Mouse (Mus musculus): Measurements from ENCODE around the gene Slc25a24. TPM values are rescaled to one million over a fixed set of nuclear protein-coding genes. Genes with fewer than 3 reads are reported as not detected.

Slc25a24 gene
- polyA plus RNA-seq (2015; fragmentation: Nextera tagmentation; extraction: Ambion mirVana), result 21.0 and 22.8 TPM in 2 replicates

- Histone ChIP-seq H3K4me3 (ENCODE audit: low read length) (peak within 1 kb of the TSS; percentile 88), H3K36me3 (ENCODE audit: insufficient read depth, low read length) (peaks cover 4% of the 10 kb centered on the region; the same call in 1 of the 2 replicates), H3K4me2 (replicated peaks; ENCODE audit: low read depth, low read length) (peak within 1 kb of the TSS; percentile 60), H3K4me1 (ENCODE audit: insufficient read depth, low read length) (peaks cover 14% of the 10 kb centered on the region), H3K9ac (replicated peaks; ENCODE audit: low read length) (peak within 1 kb of the TSS; percentile 94), H3K27me3 (ENCODE audit: insufficient read depth, low read length) (no peaks in the 10 kb centered on the region), H3K9me3 (ENCODE audit: low read length) (no peaks in the 10 kb centered on the region), H3K27ac (ENCODE audit: low read length) (peak within 1 kb of the TSS; percentile 87)
- WGBS, result 1% methylated on average over 38 of the region's 49 CpGs
- ATAC-seq (ENCODE audit: low FRiP score, low TSS enrichment), result peak; percentile 96
Observed at GRCm38 (mm10) chr3:109122641-109123530, at the start of gene Slc25a24. Gene Slc25a24, plus strand, starts transcription at chr3:109123149.

- no peak for ATAC-seq (ENCODE audit: low FRiP score, low TSS enrichment)
- H3K4me1 ChIP-seq (ENCODE audit: insufficient read depth, low read length), result no peaks in the 10 kb centered on the region
- H3K9ac ChIP-seq (replicated peaks; ENCODE audit: low read length), result no peak within 1 kb of the TSS
- WGBS, result 94% methylated on average over 17 of the region's 17 CpGs
- H3K4me2 ChIP-seq (replicated peaks; ENCODE audit: low read depth, low read length), result no peak within 1 kb of the TSS
- H3K27me3 ChIP-seq (ENCODE audit: insufficient read depth, low read length), result no peaks in the 10 kb centered on the region
- no peak within 1 kb of the TSS for H3K27ac ChIP-seq (ENCODE audit: low read length)
- H3K36me3 ChIP-seq (ENCODE audit: insufficient read depth, low read length), result no peaks in the 10 kb centered on the region
- no peaks in the 10 kb centered on the region for H3K9me3 ChIP-seq (ENCODE audit: low read length)
- H3K4me3 ChIP-seq (ENCODE audit: low read length), result no peak within 1 kb of the TSS
Observed at GRCm38 (mm10) chr3:109080169-109080568, 42.8 kb upstream of the Slc25a24 start, which contains the start of gene Slc25a54. Gene Slc25a54, plus strand, starts transcription at chr3:109080469.

DNA sequence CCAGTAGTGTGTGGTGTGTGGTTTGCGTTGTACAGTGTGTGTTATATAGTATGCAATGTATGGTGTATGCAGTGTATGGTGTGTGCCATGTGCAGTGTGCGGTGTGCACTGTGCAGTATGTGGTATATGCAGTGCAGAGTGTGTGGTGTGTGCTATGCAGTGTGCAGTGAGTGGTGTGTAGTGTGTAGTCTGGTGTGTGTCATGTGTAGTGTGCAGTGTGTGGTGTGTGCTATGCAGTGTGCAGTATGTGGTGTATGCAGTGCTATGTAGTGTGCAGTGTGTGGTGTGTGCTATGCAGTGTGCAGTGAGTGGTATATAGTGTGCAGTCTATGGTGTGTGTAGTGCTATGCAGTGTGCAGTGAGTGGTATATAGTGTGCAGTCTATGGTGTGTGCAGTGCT is 38.5 kb upstream of the Slc25a24 start:
- ATAC-seq (ENCODE audit: low FRiP score, low TSS enrichment), result no peak
- H3K36me3 ChIP-seq (ENCODE audit: insufficient read depth, low read length), result no peaks in the 10 kb centered on the region
- H3K27me3 ChIP-seq (ENCODE audit: insufficient read depth, low read length), result no peaks in the 10 kb centered on the region
- H3K9ac ChIP-seq (replicated peaks; ENCODE audit: low read length), result no peak overlapping the region
- WGBS, result 92% methylated on average over 2 of the region's 2 CpGs
- no peak overlapping the region for H3K27ac ChIP-seq (ENCODE audit: low read length)
- no peak overlapping the region for H3K4me2 ChIP-seq (replicated peaks; ENCODE audit: low read depth, low read length)
- H3K9me3 ChIP-seq (ENCODE audit: low read length), result no peaks in the 10 kb centered on the region
- H3K4me3 ChIP-seq (ENCODE audit: low read length), result no peak overlapping the region
- no peaks in the 10 kb centered on the region for H3K4me1 ChIP-seq (ENCODE audit: insufficient read depth, low read length)

DNA sequence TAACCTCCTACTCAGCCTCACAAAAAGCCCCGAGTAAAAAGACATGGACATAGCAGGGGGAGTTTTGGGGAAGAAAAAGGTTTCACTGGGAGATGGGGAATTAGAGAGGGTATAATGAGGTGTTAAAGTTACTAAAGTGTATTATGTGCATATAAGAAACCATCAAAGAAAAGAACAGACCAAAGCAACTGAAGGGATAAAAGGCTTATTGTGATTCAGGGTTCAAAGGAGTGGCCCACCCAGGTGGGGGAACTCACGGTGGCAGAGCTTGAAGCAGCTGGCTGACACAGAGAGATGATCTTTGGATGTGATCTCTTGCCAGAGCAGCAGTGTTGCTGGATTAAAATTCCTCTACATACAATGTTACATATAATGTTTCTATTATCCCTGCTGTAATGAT is 34.5 kb upstream of the Slc25a24 start:
- Histone ChIP-seq H3K4me2 (replicated peaks; ENCODE audit: low read depth, low read length) (no peak overlapping the region), H3K9me3 (ENCODE audit: low read length) (no peaks in the 10 kb centered on the region), H3K27me3 (ENCODE audit: insufficient read depth, low read length) (no peaks in the 10 kb centered on the region), H3K9ac (replicated peaks; ENCODE audit: low read length) (no peak overlapping the region), H3K4me3 (ENCODE audit: low read length) (no peak overlapping the region), H3K36me3 (ENCODE audit: insufficient read depth, low read length) (no peaks in the 10 kb centered on the region), H3K4me1 (ENCODE audit: insufficient read depth, low read length) (no peaks in the 10 kb centered on the region), H3K27ac (ENCODE audit: low read length) (no peak overlapping the region)
- no peak for ATAC-seq (ENCODE audit: low FRiP score, low TSS enrichment)
- 5% methylated on average over 2 of the region's 2 CpGs for WGBS

GRCm38 (mm10) chr3:109104702-109105101 is 18.2 kb upstream of the Slc25a24 start:
- Histone ChIP-seq H3K27ac (ENCODE audit: low read length) (no peak overlapping the region), H3K9ac (replicated peaks; ENCODE audit: low read length) (no peak overlapping the region), H3K36me3 (ENCODE audit: insufficient read depth, low read length) (no peaks in the 10 kb centered on the region), H3K27me3 (ENCODE audit: insufficient read depth, low read length) (no peaks in the 10 kb centered on the region), H3K9me3 (ENCODE audit: low read length) (no peaks in the 10 kb centered on the region), H3K4me1 (ENCODE audit: insufficient read depth, low read length) (no peaks in the 10 kb centered on the region), H3K4me3 (ENCODE audit: low read length) (no peak overlapping the region), H3K4me2 (replicated peaks; ENCODE audit: low read depth, low read length) (no peak overlapping the region)
- no peak for ATAC-seq (ENCODE audit: low FRiP score, low TSS enrichment)
- WGBS, result 28% methylated on average over 8 of the region's 8 CpGs

- no peak for ATAC-seq (ENCODE audit: low FRiP score, low TSS enrichment)
Observed at GRCm38 (mm10) chr3:109117136-109117535, 5.8 kb upstream of the Slc25a24 start.

DNA sequence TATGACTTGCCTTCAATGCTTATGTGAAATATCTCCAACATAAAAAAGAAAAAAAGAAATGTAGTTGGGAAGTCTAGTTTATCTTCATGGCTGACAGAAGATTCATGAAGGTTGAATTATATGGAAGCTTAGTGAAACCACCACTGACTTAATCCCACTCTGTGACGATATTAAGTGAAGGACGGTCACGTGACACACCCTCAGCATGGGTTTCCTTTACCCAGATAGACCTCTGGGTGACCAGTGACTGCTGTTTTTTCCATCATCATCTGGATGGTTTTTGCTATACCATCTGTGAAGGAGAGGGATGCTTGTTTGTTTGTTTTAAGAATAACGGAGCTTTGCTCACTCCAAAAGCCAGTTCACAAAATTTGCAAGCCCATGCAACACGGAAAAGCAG is 3.4 kb upstream of the Slc25a24 start:
- Histone ChIP-seq H3K9me3 (ENCODE audit: low read length) (0 out of 2 replicates have a peak, but pooled peaks cover 3% of the 10 kb centered on the region), H3K27ac (ENCODE audit: low read length) (no peak overlapping the region), H3K36me3 (ENCODE audit: insufficient read depth, low read length) (no peaks in the 10 kb centered on the region), H3K4me2 (replicated peaks; ENCODE audit: low read depth, low read length) (no peak overlapping the region), H3K4me3 (ENCODE audit: low read length) (no peak overlapping the region), H3K27me3 (ENCODE audit: insufficient read depth, low read length) (no peaks in the 10 kb centered on the region), H3K9ac (replicated peaks; ENCODE audit: low read length) (no peak overlapping the region), H3K4me1 (ENCODE audit: insufficient read depth, low read length) (peaks cover 11% of the 10 kb centered on the region)
- no peak for ATAC-seq (ENCODE audit: low FRiP score, low TSS enrichment)
- 80% methylated on average over 5 of the region's 5 CpGs for WGBS

More at GRCm38 (mm10) chr3:109117136-109117535, 5.8 kb upstream of the Slc25a24 start:
- Histone ChIP-seq H3K36me3 (ENCODE audit: insufficient read depth, low read length) (no peaks in the 10 kb centered on the region), H3K27me3 (ENCODE audit: insufficient read depth, low read length) (no peaks in the 10 kb centered on the region), H3K27ac (ENCODE audit: low read length) (no peak overlapping the region), H3K4me3 (ENCODE audit: low read length) (no peak overlapping the region), H3K9ac (replicated peaks; ENCODE audit: low read length) (no peak overlapping the region), H3K9me3 (ENCODE audit: low read length) (peaks cover 9% of the 10 kb centered on the region; the same call in 1 of the 2 replicates), H3K4me2 (replicated peaks; ENCODE audit: low read depth, low read length) (no peak overlapping the region), H3K4me1 (ENCODE audit: insufficient read depth, low read length) (no peaks in the 10 kb centered on the region)

- H3K27ac ChIP-seq (ENCODE audit: low read length), result no peak overlapping the region
- H3K36me3 ChIP-seq (ENCODE audit: insufficient read depth, low read length), result no peaks in the 10 kb centered on the region
- ATAC-seq (ENCODE audit: low FRiP score, low TSS enrichment), result no peak
- 75% methylated on average over 5 of the region's 5 CpGs for WGBS
- no peak overlapping the region for H3K4me2 ChIP-seq (replicated peaks; ENCODE audit: low read depth, low read length)
- H3K4me1 ChIP-seq (ENCODE audit: insufficient read depth, low read length), result peaks cover 11% of the 10 kb centered on the region
- no peak overlapping the region for H3K4me3 ChIP-seq (ENCODE audit: low read length)
- H3K9me3 ChIP-seq (ENCODE audit: low read length), result no peaks in the 10 kb centered on the region
- no peaks in the 10 kb centered on the region for H3K27me3 ChIP-seq (ENCODE audit: insufficient read depth, low read length)
- no peak overlapping the region for H3K9ac ChIP-seq (replicated peaks; ENCODE audit: low read length)
Observed at GRCm38 (mm10) chr3:109119973-109120372, 3.0 kb upstream of the Slc25a24 start.

GRCm38 (mm10) chr3:109123531-109123981 is 607 bp downstream of the Slc25a24 start:
- H3K27me3 ChIP-seq (ENCODE audit: insufficient read depth, low read length), result no peaks in the 10 kb centered on the region
- H3K4me3 ChIP-seq (ENCODE audit: low read length), result peak overlapping the region; percentile 88
- WGBS, result 7% methylated on average over 8 of the region's 8 CpGs
- ATAC-seq (ENCODE audit: low FRiP score, low TSS enrichment), result no peak
- peaks cover 14% of the 10 kb centered on the region for H3K4me1 ChIP-seq (ENCODE audit: insufficient read depth, low read length)
- peaks cover 4% of the 10 kb centered on the region; the same call in 1 of the 2 replicates for H3K36me3 ChIP-seq (ENCODE audit: insufficient read depth, low read length)
- H3K27ac ChIP-seq (ENCODE audit: low read length), result peak overlapping the region; percentile 87
- H3K9ac ChIP-seq (replicated peaks; ENCODE audit: low read length), result peak overlapping the region; percentile 94
- peak overlapping the region; percentile 60 for H3K4me2 ChIP-seq (replicated peaks; ENCODE audit: low read depth, low read length)
- H3K9me3 ChIP-seq (ENCODE audit: low read length), result no peaks in the 10 kb centered on the region

DNA sequence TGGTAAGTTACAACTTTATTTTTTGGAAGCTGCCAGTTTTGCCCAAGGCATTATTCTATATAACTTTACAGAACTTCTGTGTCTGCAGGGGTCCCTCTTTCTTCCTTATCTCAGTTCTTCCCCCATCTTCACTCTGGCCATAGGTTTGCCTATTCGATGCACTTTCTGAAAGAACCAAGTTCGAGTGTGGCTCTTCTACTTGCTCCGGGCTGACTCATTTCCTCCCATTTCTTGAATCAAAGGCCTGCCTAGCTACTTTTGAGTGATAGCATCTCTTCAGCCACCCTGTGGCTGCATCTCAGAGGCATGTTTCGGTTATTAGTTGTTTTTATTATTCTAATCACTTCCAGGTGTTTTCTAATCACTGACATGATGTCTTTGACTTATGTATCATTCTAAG is 1.1 kb downstream of the Slc25a24 start:
- no peak overlapping the region for H3K27ac ChIP-seq (ENCODE audit: low read length)
- H3K27me3 ChIP-seq (ENCODE audit: insufficient read depth, low read length), result no peaks in the 10 kb centered on the region
- peaks cover 14% of the 10 kb centered on the region for H3K4me1 ChIP-seq (ENCODE audit: insufficient read depth, low read length)
- H3K36me3 ChIP-seq (ENCODE audit: insufficient read depth, low read length), result peaks cover 4% of the 10 kb centered on the region; the same call in 1 of the 2 replicates
- ATAC-seq (ENCODE audit: low FRiP score, low TSS enrichment), result no peak
- no peaks in the 10 kb centered on the region for H3K9me3 ChIP-seq (ENCODE audit: low read length)
- H3K4me3 ChIP-seq (ENCODE audit: low read length), result peak overlapping the region; percentile 88
- H3K4me2 ChIP-seq (replicated peaks; ENCODE audit: low read depth, low read length), result peak overlapping the region; percentile 60
- 51% methylated on average over 4 of the region's 4 CpGs for WGBS
- H3K9ac ChIP-seq (replicated peaks; ENCODE audit: low read length), result peak overlapping the region; percentile 22; the same call in 1 of the 2 replicates

All from kidney, embryonic 16.5 days (tissue).